Mouse (Mus musculus): ENCODE measurements around the gene Abhd6. TPM values are rescaled to one million over a fixed set of nuclear protein-coding genes. Genes with fewer than 3 reads are reported as not detected.
"Not testable (repeated sequence)": the region's sequence is repeated elsewhere in the genome, so short reads cannot be mapped to it uniquely, and the experiment has no call there.

The Abhd6 gene
- total RNA-seq, 2 experiments from 2014 or later, result not detected

DNA sequence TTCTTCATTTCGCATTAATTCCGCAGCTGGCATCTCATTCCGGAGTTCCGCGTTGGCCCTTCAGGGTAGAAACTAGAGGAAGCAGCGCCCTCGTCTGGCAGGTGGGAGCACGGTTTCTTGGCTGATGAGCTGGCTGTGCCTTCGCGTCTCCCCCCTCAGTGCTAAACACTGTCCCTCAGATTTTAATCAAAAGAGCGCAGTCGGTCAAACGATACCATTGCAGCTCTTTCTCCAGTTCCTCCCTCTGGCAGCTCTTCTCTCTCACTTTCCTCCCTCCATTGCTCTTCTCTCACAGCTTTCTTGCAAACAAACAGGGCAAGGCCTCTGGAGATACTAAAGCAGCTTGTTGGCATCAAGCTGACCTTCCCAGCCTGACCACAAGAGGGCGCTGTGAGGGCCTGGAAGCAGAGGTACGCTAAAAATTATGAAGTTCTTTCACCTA, 5.4 kb upstream of the Abhd6 start:
- 0 out of 2 replicates have a peak, but pooled peaks have one; percentile 27 for ATAC-seq (replicated peaks; ENCODE audit: low FRiP score, poor library complexity, severe bottlenecking)

DNA sequence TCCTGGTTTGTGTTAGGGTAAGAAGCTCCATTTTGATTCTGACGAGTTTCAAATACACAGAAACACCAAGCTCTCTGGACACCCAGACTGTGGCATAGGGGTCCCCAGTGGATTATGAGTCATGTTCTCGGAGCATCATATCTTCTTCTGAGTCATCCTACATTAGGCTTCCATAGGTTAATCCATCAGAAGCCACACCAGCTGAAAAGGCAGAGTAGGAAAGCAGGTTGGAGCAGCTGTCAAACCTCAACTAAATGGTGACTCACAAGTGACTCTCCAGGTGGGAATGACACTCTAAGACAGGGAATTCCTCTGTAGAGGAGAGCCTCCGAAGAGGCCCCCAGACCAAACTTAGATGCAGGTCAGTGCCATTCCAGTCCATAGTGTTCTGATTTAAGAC, 3.7 kb upstream of the Abhd6 start:
- no peak for ATAC-seq (replicated peaks; ENCODE audit: low FRiP score, poor library complexity, severe bottlenecking)

DNA sequence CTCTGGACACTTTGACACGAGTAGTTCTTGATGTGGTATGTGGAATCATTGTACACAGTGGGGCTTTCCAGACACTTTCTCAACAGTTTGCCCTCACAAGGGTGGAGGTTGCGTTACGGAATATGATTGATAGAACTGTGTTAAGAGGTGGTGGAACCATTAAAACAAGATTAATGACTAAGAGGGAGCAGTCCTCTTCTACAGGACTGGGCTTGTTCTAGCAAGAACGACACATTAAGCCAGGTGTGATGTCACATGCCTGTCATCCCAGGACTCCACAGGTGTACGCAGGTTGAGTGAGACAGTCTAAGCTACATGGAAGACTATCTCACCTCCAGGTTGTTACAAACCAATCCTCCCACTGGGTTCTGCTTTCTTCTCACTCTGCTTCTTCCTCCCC, 3.3 kb upstream of the Abhd6 start:
- no peak for ATAC-seq (replicated peaks; ENCODE audit: low FRiP score, poor library complexity, severe bottlenecking)

DNA sequence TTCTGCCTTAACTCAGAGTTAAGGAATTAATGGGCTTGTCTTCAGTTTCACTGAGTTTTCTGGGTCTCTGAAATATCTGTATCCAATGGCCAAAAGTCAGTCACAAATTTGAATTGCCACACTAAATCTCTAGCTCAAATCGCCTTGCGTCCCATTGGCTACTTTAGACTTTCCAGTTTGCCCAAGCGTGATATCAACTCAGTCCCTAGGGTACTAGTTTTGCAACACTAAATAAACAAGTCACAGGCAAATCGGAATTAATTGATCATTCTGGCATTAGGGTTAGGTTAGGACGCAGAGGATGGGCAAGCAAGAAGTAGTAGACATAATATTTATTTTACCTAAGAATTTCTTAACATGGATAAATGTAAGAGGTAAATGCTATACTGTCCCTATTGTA, 2.5 kb upstream of the Abhd6 start:
- ATAC-seq (replicated peaks; ENCODE audit: low FRiP score, poor library complexity, severe bottlenecking), result no peak

DNA sequence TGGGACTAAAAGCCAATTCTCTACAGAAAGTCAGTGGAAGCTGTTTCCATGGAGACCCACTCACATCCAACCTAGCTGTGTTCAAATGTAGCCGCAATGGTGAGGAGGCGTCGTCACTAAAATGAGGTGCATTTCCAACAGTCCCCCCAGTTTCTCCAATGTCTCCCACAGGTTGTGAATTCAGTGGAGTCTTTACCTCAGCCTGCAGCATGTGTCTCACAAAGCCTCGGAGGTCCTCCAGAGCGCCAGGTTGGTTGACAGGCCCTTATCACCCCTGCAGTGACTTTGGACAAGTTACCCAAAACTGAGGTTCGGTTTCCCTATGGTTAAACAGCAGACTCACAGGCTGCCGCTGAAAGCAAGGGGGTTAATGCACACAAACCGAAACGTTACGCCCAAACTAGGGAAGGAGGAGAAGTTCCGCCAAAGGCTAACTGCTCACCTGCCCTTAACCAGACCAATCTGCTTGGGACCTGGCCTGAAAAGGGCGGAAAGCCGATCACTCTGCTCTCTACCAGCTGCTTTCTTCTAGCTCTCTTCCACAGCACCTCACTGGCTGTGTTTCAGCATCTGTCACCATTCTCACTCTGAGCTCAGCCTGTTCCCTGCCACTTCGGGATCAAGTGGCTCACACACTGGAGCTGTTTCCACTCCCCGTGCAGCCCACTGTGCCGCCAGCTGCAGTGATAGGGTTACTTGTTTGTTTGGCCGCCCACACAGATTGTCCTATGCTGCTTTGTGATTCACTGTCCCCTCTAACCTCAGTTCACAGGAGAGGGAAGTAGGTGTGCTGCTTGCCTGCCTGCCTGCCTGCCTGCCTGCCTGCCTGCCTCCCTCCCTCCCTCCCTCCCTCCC, 1.6 kb upstream of the Abhd6 start:
- ATAC-seq (replicated peaks; ENCODE audit: low FRiP score, poor library complexity, severe bottlenecking), result no peak

DNA sequence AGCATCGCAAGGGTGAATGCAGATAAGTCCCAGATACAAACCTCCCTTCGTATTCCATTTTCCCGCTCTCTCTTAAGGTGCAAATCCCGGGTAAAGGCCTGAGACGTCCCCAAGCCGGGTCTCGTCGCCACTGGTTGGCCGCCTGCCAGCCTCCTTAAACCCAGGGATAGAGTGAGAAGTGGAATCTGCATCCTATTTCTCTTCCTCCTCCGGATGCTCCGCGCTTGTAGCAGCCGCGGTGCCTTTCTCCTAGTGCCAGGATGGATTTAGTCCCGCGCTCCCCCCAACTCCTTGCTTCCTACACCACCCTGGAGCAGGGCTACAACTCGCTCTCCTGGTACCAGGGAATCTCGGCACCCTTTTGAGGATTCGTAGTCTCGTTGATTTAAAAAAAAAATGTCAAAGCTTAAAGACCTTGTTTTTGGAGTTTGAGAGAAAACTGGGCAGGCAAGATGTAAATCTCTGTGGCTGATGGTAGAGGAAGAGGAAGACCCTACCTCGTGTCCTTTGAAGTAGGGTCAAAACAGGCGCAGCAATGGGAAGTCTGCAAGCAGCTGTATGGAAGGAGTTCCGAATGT, 480 bp downstream of the Abhd6 start:
- no peak for ATAC-seq (replicated peaks; ENCODE audit: low FRiP score, poor library complexity, severe bottlenecking)

DNA sequence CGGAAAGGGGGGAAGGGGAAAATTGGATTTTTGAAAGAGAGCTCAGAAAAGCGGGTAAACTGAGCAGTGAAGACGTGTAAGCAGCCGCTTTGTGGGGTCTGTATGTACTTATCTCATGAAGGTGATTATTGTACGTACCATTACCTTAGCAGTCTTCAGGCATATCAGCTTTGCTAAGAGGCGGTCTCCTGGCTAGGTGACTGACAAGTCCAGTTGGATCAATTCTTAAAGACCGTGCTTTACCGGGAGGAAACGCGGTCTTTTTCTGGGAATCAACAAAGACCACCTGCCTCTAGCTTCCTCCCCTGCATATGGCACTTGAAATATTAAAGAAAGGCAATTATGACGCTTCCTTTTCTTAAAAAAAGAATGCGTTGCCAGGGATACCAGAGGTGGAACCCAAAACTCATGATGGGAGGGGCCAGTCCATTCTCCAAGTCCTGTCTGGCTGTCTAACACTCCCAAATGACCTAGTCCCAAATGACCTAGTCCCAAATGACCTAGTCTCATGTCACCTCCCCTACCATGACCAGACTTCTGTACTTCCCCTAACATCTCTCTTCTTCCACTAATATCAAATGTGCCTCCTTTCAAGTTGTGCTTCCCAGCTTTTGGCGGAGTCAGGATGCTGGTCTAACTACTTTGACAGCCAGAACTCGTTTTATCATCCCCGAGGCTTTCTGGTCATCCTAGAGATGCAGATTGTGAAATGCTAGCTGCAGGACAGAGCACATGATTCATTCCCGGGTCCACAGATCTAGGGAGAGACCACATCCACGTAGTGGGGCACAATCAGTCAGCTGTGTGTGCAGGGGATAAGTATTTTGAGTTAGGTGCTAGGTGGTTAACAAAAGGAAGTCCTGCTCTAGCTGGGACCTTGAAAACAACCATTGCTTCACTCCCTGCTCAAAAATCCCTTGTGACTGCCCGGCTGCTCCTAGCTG, 1.3 kb downstream of the Abhd6 start:
- no peak for ATAC-seq (replicated peaks; ENCODE audit: low FRiP score, poor library complexity, severe bottlenecking)

DNA sequence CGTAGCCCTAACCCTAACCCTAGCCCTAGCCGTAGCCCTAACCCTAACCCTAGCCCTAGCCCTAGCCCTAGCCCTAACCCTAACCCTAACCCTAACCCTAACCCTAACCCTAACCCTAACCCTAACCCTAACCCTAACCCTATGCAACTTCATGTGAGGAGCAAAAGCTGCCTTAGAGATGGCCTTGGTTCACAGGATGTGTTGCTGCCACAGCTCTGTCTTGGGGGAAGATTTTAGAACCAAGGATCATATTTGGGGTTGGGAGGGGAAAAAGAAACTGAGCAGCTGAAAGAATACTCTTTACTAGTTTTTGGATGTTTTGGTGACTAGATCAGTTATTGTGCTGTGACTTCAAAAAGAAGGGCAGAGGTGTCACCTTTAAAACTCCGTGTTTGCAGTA, 3.4 kb downstream of the Abhd6 start:
- not testable (repeated sequence) for ATAC-seq (replicated peaks; ENCODE audit: low FRiP score, poor library complexity, severe bottlenecking)

DNA sequence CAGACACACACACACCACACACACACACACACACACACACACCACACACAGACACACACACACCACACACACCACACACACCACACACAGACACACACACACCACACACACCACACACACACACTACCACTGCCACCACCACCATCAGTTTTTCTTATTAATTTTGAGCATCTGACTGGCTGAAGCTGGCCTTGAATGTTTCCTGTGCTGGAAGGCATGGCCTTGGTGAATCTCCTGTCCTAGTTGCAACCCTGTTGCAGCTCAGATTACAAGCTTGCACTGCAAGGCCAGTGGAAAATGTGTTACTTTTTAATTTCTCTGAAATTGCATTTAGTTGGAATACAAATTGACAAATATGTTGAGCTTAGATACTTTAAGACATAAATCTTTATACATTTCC, 4.4 kb downstream of the Abhd6 start:
- ATAC-seq (replicated peaks; ENCODE audit: low FRiP score, poor library complexity, severe bottlenecking), result no peak

DNA sequence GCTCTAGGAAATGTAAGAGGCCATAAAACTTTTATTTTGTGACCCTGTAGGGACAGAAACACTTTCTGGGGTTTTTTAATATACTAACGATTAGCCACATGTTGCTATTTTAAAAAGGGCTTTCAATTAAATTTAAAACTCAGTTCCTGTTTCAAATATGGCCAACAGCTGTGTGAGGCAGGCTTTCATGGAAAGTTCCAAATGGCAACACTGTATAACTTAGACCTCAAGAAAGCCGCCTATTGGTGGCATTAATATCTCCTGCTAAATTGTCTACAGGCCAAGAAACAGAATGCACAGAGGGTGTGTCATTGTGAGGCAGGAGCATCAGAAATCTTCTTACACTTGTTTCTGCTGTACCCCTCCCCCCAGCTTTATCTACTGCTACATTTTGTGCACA, 4.8 kb downstream of the Abhd6 start:
- ATAC-seq (replicated peaks; ENCODE audit: low FRiP score, poor library complexity, severe bottlenecking), result no peak

DNA sequence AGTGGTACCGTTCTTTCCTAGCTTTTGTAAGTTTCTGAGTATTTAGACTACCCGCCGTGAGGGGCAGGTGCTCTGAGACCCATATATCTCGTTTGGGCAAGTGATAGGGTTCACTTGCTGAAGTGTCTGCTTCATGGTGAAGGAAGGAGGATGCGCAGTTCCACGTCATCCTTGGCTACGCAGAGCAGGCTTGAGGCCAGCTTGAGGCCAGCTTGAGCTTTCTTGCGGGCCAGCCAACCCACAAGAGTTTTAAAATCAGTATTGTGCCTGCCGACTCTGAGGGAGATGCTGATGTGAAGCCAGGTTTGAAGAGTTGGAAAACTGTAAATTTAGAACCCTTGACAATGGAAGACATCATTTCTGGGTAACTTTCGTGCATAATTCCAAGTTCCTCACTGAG, 5.2 kb downstream of the Abhd6 start:
- ATAC-seq (replicated peaks; ENCODE audit: low FRiP score, poor library complexity, severe bottlenecking), result no peak

DNA sequence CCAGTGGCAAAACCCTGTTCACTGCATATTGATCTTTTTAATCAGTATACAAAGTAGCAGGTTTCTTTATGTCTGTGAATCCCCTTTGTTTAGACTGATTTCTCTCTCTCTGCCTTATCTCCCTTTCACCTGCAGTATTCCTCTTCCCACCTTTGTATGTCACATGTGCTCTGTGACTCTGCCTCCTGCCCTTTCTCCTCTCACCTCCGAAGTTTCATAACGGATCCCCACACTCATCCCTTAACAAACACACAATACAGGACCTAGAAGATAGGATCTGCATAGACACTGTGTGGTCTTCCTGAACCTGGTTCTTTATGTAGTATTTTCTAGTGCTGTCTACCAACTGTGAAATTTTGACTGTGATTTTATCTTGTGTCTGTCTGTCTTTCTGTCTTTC, 8.6 kb downstream of the Abhd6 start:
- ATAC-seq (replicated peaks; ENCODE audit: low FRiP score, poor library complexity, severe bottlenecking), result no peak

DNA sequence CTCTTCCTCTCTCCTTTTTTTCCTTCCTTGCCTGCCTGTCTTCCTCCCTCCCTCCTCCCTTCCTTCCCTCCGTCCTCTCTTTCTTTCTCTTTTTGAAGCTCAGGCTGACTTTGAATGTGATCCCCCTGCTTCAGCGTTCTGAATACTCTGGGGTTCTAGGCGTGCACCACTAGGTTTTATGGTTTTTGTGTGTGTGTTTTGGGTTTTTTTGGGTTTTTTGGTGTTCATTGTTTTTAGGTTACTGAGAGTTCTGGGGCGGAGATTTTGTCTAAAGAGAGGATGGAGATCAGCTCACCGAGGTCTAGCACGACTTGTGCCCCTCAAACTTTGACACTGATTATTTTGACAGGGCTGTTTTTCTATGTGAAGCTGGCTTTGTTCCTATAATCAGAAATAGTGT, 9.2 kb downstream of the Abhd6 start:
- no peak for ATAC-seq (replicated peaks; ENCODE audit: low FRiP score, poor library complexity, severe bottlenecking)

DNA sequence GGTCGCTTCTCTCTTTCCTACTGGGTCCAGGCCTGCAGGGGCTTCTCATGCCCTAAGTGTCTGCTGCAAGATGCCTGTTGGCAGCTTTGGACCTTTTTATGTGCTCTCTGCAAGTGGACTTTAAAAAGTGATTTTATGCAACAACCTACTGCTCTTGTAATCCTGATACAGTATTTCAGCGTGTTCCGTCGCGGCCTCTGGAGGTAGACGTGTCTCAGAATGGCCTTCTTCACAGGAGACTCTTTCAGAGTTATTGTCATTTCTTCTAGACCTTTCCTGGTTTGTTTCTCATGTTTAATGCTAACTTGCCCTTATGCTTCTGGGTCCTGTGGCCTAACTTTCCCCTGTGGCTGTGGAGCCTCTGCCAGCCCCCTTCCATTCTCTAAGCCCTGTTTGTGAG, 13.1 kb downstream of the Abhd6 start:
- ATAC-seq (replicated peaks; ENCODE audit: low FRiP score, poor library complexity, severe bottlenecking), result no peak

DNA sequence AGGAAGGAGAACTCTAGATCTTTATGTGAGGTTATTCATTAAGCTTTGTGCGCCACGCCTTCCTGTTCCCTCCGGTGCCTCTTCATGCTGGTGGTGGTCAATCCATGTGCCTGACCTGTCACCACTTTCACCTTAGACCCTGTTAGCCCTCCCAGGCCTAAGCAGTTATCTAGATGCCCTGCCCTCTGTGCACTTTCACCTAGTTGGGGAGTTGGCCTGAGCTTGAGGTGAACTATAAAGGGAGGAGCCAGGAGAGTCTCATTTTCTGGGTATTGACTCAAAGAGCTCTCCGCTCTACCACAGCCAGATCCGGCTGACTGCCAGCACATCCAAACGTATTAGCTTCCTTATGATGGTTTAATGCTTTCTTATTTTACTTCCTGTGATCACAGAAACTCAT, 13.6 kb downstream of the Abhd6 start:
- ATAC-seq (replicated peaks; ENCODE audit: low FRiP score, poor library complexity, severe bottlenecking), result no peak

DNA sequence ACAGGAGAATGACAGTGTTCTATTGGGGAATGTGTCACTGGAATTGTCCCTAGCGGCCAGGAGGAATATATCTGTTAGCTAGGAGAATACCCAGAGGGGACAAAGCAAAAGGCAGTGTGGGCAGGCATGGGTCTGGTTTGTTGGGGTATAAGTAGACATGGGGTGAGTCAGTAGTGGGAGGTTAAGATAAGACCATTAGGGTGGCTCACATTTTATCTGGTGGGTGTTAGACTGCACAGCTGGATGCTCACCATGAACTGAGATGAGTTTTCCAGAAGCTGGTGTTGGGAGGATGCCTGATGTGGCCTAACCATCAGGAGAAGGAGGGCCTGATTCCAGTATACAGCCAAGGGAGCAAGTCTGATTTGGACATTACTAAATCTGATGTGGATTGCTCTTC, 14.2 kb downstream of the Abhd6 start:
- ATAC-seq (replicated peaks; ENCODE audit: low FRiP score, poor library complexity, severe bottlenecking), result no peak

DNA sequence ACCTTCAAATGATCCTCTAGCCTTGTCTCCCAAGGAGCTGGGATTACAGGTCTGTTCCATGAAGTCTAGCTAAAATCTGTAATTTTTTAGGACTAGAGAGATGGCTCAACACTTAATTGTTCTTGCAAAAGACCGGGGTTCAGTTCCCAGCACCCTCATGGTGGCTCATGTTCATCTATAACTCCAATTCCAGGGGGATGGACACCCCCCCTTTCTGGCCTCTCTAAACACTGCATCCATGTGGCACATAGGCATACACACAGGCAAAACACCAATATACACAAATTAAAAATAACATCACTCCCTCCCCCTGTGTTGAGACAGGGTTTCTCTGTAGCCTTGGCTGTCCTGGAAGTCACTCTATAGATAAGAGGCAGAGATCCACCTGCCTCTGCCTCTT, 17.3 kb downstream of the Abhd6 start:
- no peak for ATAC-seq (replicated peaks; ENCODE audit: low FRiP score, poor library complexity, severe bottlenecking)

DNA sequence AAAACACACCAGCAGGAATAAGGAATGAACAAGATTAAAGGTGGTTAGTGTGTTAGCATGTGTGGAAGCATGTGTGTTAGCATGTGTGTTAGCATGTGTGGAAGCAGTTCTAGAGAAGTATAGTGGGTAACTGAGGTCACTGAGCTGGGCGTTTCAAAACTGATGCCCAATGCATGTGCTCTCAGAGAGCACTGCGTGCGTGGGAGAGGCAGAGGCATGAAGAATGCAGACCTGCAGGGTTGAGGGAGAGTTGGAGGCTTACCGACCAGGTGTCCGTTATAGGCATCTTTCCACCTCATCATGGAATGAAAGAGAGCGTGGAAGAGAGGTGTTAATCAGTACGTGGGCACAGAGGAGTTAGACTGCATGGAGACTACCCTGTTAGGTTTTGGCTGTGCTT, 17.8 kb downstream of the Abhd6 start:
- no peak for ATAC-seq (replicated peaks; ENCODE audit: low FRiP score, poor library complexity, severe bottlenecking)

DNA sequence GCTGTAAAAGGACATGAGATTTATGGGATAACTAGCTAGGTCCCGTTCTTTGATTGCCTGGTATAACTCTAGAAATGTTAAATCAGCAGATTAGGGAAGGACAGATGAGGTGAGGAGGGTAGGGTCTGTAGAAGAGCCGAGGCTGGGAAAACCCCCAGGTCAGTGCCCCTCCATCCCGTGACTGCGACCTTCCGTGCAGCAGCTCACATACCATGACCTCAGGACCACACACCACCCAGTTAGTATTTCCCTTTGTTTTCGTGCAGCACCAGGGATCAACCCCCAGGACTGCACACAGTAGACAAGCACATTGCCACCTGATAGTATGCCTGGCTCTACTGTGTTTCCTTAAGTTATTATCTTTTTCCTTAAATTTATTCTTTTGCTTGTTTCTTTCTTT, 21.8 kb downstream of the Abhd6 start:
- ATAC-seq (replicated peaks; ENCODE audit: low FRiP score, poor library complexity, severe bottlenecking), result no peak

DNA sequence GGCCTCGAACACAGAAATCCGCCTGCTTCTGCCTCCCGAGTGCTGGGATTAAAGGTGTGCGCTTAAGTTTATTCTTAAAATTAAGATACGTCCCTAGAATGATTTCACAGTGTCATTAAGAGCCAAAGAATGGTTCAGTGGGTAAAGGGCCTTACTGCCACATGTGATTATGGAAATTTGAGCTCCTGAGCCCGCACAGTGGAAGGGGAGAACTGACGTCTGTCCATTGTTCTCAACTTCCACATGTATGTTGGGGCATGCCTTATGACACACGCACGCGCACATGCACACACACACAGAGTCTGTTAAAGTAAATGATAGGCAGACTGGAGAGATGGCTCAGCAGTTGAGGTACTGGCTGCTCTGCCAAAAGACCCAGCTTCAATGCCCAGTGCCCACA, 22.2 kb downstream of the Abhd6 start:
- ATAC-seq (replicated peaks; ENCODE audit: low FRiP score, poor library complexity, severe bottlenecking), result no peak

All from erythroid progenitor cell, adult 5-6 weeks (primary cell).